11 mouse cellular contexts compared by ENCODE assay signal in genomic region chr4:58201703-58202102, GRCm38 (mm10).
"Had no signal": no experiment of that assay in that cellular context is flagged by ENCODE, and none has a peak within 500 bp of the region (broad histone marks: within the 10 kb centered on the region; RNA-seq: fewer than 3 reads in every experiment).

No protein-coding gene starts in this region.

- H3K9me3 ChIP-seq: limb, embryonic 13.5 days; liver, embryonic 15.5 days; midbrain, embryonic 13.5 days had no signal

- ATAC-seq: lung, postnatal 0 days; midbrain, embryonic 13.5 days had no signal

- H3K4me2 ChIP-seq: limb, embryonic 13.5 days; liver, embryonic 15.5 days; midbrain, embryonic 13.5 days had no signal

- H3K27ac ChIP-seq: limb, embryonic 13.5 days; liver, embryonic 15.5 days; midbrain, embryonic 13.5 days had no signal

- H3K9ac ChIP-seq: limb, embryonic 13.5 days; liver, embryonic 15.5 days; midbrain, embryonic 13.5 days had no signal

- H3K4me1 ChIP-seq: liver, embryonic 15.5 days had no signal

- DNase-seq: kidney, adult 11 months; kidney, postnatal 10 days; kidney, postnatal 4 days; left cerebral cortex, postnatal 4 days; lung, adult 2 months; lung, postnatal 36 days; thymus, postnatal 4 days had no signal

- H3K4me3 ChIP-seq: limb, embryonic 13.5 days; liver, embryonic 15.5 days; midbrain, embryonic 13.5 days had no signal

- H3K36me3 ChIP-seq: limb, embryonic 13.5 days; liver, embryonic 15.5 days; midbrain, embryonic 13.5 days had no signal
